Mouse (Mus musculus): ENCODE results near the gene Lactb.

DNA sequence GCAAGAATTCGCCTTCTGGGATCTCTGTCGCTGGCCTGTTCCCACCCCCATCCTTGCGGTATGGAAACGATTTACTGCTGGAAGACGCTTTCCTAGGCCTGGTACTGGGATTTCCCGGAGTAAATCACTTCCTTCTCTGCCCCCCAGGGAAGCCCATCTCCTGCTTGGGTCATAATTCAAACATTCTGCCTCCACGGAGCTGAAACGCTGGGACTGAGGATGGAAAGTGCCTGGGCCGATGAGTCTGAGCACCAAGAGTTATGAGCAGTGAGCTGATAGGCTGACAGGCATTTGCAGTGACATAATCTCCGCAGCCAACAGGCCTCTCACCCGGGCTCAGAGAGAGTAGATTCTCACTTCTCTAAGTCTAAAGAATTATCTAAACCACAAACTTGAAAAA, 33.5 kb upstream of the Lactb start:
- no peak for TF ChIP-seq TAL1 (IDR thresholded peaks at IDR 0.05; ENCODE audit: low read length)
- no peak for TF ChIP-seq GATA1 (IDR thresholded peaks at IDR 0.05; ENCODE audit: low read length)
